Mouse (Mus musculus): ENCODE results near the gene Adamts18.
A peak's percentile ranks its signal among the peaks of the same experiment; 100 is the strongest.

The Adamts18 gene

GRCm38 (mm10) chr8:113848653-113849135 is at the start of gene Adamts18:
Gene Adamts18, minus strand, starts transcription at chr8:113848738.
- no peak for DNase-seq (ENCODE audit: low read depth, low spot score)

- no peak for DNase-seq (ENCODE audit: low read depth, low spot score)
Measured at GRCm38 (mm10) chr8:113896446-113896845, 47.9 kb upstream of the Adamts18 start.

- no peak for DNase-seq (ENCODE audit: low read depth, low spot score)
Measured at GRCm38 (mm10) chr8:113891376-113891775, 42.8 kb upstream of the Adamts18 start.

- no peak for DNase-seq (ENCODE audit: low read depth, low spot score)
Measured at GRCm38 (mm10) chr8:113886509-113886908, 38.0 kb upstream of the Adamts18 start.

- no peak for DNase-seq (ENCODE audit: low read depth, low spot score)
Measured at GRCm38 (mm10) chr8:113885101-113885500, 36.6 kb upstream of the Adamts18 start.

GRCm38 (mm10) chr8:113883994-113884393 is 35.5 kb upstream of the Adamts18 start:
- no peak for DNase-seq (ENCODE audit: low read depth, low spot score)

GRCm38 (mm10) chr8:113882558-113882957 is 34.0 kb upstream of the Adamts18 start:
- no peak for DNase-seq (ENCODE audit: low read depth, low spot score)

GRCm38 (mm10) chr8:113878411-113879006 is 30.0 kb upstream of the Adamts18 start:
- DNase-seq (ENCODE audit: low read depth, low spot score): no peak

GRCm38 (mm10) chr8:113873446-113874120 is 25.0 kb upstream of the Adamts18 start:
- DNase-seq (ENCODE audit: low read depth, low spot score): no peak

GRCm38 (mm10) chr8:113872436-113872835 is 23.9 kb upstream of the Adamts18 start:
- DNase-seq (ENCODE audit: low read depth, low spot score): no peak

- no peak for DNase-seq (ENCODE audit: low read depth, low spot score)
Measured at GRCm38 (mm10) chr8:113866530-113866929, 18.0 kb upstream of the Adamts18 start.

- no peak for DNase-seq (ENCODE audit: low read depth, low spot score)
Measured at GRCm38 (mm10) chr8:113865326-113866093, 17.0 kb upstream of the Adamts18 start.

- no peak for DNase-seq (ENCODE audit: low read depth, low spot score)
Measured at GRCm38 (mm10) chr8:113859890-113860683, 11.5 kb upstream of the Adamts18 start.

GRCm38 (mm10) chr8:113858801-113859200 is 10.3 kb upstream of the Adamts18 start:
- DNase-seq (ENCODE audit: low read depth, low spot score): peak; percentile 47

- no peak for DNase-seq (ENCODE audit: low read depth, low spot score)
Measured at GRCm38 (mm10) chr8:113854622-113855293, 6.2 kb upstream of the Adamts18 start.

- peak; percentile 53 for DNase-seq (ENCODE audit: low read depth, low spot score)
Measured at GRCm38 (mm10) chr8:113853714-113854113, 5.2 kb upstream of the Adamts18 start.

- no peak for DNase-seq (ENCODE audit: low read depth, low spot score)
Measured at GRCm38 (mm10) chr8:113851655-113852054, 3.1 kb upstream of the Adamts18 start.

GRCm38 (mm10) chr8:113848081-113848652 is 371 bp downstream of the Adamts18 start:
- DNase-seq (ENCODE audit: low read depth, low spot score): no peak

GRCm38 (mm10) chr8:113847606-113848080 is 895 bp downstream of the Adamts18 start:
- no peak for DNase-seq (ENCODE audit: low read depth, low spot score)

- DNase-seq (ENCODE audit: low read depth, low spot score): no peak
Measured at GRCm38 (mm10) chr8:113846669-113847068, 1.9 kb downstream of the Adamts18 start.
